ENCODE assay signal across 28 mouse cellular contexts in the genomic region with DNA sequence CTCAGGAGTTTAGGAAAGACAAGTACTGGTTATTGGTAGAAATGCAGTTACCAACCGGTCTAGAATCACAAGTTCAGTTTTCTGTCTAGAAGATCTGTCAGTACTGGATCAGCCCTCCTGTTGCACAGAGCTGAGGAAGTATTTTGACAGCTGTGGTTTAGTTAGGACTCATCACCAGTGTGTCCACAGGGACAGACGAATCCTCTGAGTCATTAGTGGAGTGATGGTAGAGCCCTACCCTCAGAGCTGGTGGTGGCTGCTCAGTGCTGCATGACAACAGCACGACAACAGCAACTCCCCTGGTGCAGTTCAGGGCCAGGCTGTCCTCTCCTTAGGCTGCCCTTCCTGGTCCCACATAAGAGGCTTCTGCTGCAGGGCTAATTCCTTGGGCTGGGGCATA. TPM values are rescaled to one million over a fixed set of nuclear protein-coding genes. Genes with fewer than 3 reads are reported as not detected.
DNase-seq lines count a peak whose midpoint lies in the region; ATAC-seq lines count a peak whose summit lies in the region.
"Had no signal": no experiment of that assay in that cellular context is flagged by ENCODE, and none has a peak within 500 bp of the region (broad histone marks: within the 10 kb centered on the region; RNA-seq: fewer than 3 reads in every experiment).

No protein-coding gene starts in this region.

- 0 out of 2 replicates have a peak, but pooled peaks have one; percentile 15 for ATAC-seq in liver, embryonic 11.5 days (replicated peaks; ENCODE audit: low FRiP score)
- ATAC-seq: CD4-positive, CD25-positive, alpha-beta regulatory T cell, adult 4 months; forebrain, embryonic 14.5 days; hindbrain, embryonic 16.5 days; intestine, embryonic 15.5 days had no signal

- H3K4me3 ChIP-seq in liver, embryonic 11.5 days (ENCODE audit: low read depth, low read length): no peak overlapping the region
- H3K4me3 ChIP-seq: embryonic facial prominence, embryonic 13.5 days; heart, embryonic 12.5 days; hindbrain, embryonic 10.5 days; intestine, embryonic 15.5 days; layer of hippocampus, adult 2 months; limb, embryonic 12.5 days; liver, embryonic 15.5 days; lung, embryonic 15.5 days; neural tube, embryonic 15.5 days had no signal

- H3K9me3 ChIP-seq in liver, embryonic 11.5 days (ENCODE audit: control insufficient read depth, low read length): no peaks in the 10 kb centered on the region
- H3K9me3 ChIP-seq: embryonic facial prominence, embryonic 13.5 days; heart, embryonic 12.5 days; hindbrain, embryonic 10.5 days; intestine, embryonic 15.5 days; limb, embryonic 12.5 days; liver, embryonic 15.5 days; lung, embryonic 15.5 days; neural tube, embryonic 15.5 days had no signal

- H3K9ac ChIP-seq in liver, embryonic 11.5 days (ENCODE audit: low read depth, low read length): no peak overlapping the region
- H3K9ac ChIP-seq: embryonic facial prominence, embryonic 13.5 days; heart, embryonic 12.5 days; intestine, embryonic 15.5 days; limb, embryonic 12.5 days; liver, embryonic 15.5 days; lung, embryonic 15.5 days; neural tube, embryonic 15.5 days had no signal

- H3K36me3 ChIP-seq in liver, embryonic 11.5 days (ENCODE audit: control insufficient read depth, insufficient read depth, low read length): 0 out of 2 replicates have a peak, but pooled peaks cover 2% of the 10 kb centered on the region

- no peak for DNase-seq in liver, embryonic 11.5 days (ENCODE audit: low spot score)
- DNase-seq in liver (no peak), A20 (ENCODE audit: low read depth, low spot score) (peak; percentile 49)
- peak; percentile 27 for DNase-seq in brain, adult 2 months (ENCODE audit: low read depth, low spot score)
- DNase-seq in cerebellum, postnatal 36 days: no peak
- no peak for DNase-seq in testis, postnatal 10 days (ENCODE audit: low spot score)
- DNase-seq in thymus, postnatal 14 days: no peak
- DNase-seq: adrenal gland, postnatal 25 days; cerebellum, adult 9-10 months; heart, postnatal 10 days; kidney, adult 8-10 months; kidney, postnatal 25 days; lung, postnatal 36 days; right cerebral cortex, adult 18-20 months had no signal

- H3K4me2 ChIP-seq in liver, embryonic 11.5 days: no peak overlapping the region
- H3K4me2 ChIP-seq: embryonic facial prominence, embryonic 13.5 days; heart, embryonic 12.5 days; intestine, embryonic 15.5 days; limb, embryonic 12.5 days; liver, embryonic 15.5 days; lung, embryonic 15.5 days; midbrain, embryonic 11.5 days; neural tube, embryonic 15.5 days had no signal

- no peaks in the 10 kb centered on the region for H3K4me1 ChIP-seq in liver, embryonic 11.5 days (replicated peaks; ENCODE audit: control insufficient read depth, insufficient read depth, low read length)
- H3K4me1 ChIP-seq: embryonic facial prominence, embryonic 13.5 days; heart, embryonic 12.5 days; hindbrain, embryonic 10.5 days; intestine, embryonic 15.5 days; limb, embryonic 12.5 days; liver, embryonic 15.5 days; lung, embryonic 15.5 days; neural tube, embryonic 15.5 days had no signal

- no peak overlapping the region for H3K27ac ChIP-seq in liver, embryonic 11.5 days (ENCODE audit: low read depth, low read length)
- H3K27ac ChIP-seq: embryonic facial prominence, embryonic 13.5 days; hindbrain, embryonic 10.5 days; intestine, embryonic 15.5 days; layer of hippocampus, adult 2 months; limb, embryonic 12.5 days; liver, embryonic 15.5 days; lung, embryonic 15.5 days; neural tube, embryonic 15.5 days; stomach, postnatal 0 days had no signal

- H3K27me3 ChIP-seq in liver, embryonic 11.5 days (replicated peaks; ENCODE audit: control insufficient read depth, insufficient read depth, low read length): no peaks in the 10 kb centered on the region
- H3K27me3 ChIP-seq: embryonic facial prominence, embryonic 13.5 days; heart, embryonic 12.5 days; intestine, embryonic 15.5 days; limb, embryonic 12.5 days; liver, embryonic 15.5 days; lung, embryonic 15.5 days; neural tube, embryonic 15.5 days had no signal

- WGBS in liver, embryonic 11.5 days: 51% methylated on average over 3 of the region's 3 CpGs

RNA-seq across cellular contexts. Expression of gene Pdhb, which starts 18.8 kb away (rescaled TPM):
- 196 and 210 TPM in 2 replicates for polyA plus RNA-seq in liver, embryonic 11.5 days (2014; fragmentation: Nextera tagmentation; extraction: Ambion mirVana)

RNA-seq across cellular contexts. Expression of gene Pxk, which starts 56.1 kb away (rescaled TPM):
- polyA plus RNA-seq in liver, embryonic 11.5 days (2014; fragmentation: Nextera tagmentation; extraction: Ambion mirVana): 18.5 and 19.1 TPM in 2 replicates

RNA-seq across cellular contexts. Expression of gene Kctd6, which starts 59.9 kb away (rescaled TPM):
- polyA plus RNA-seq in liver, embryonic 11.5 days (2014; fragmentation: Nextera tagmentation; extraction: Ambion mirVana): 9.0 and 10.6 TPM in 2 replicates

Comparison
In these comparisons a context has a peak if more than half of its experiments do, and no peak if none do; other contexts are left out.
1. DNase-seq: peak in A20 (single experiment) and brain, adult 2 months (single experiment); none in liver, embryonic 11.5 days (single experiment), liver (single experiment), cerebellum, postnatal 36 days (0 of 2), testis, postnatal 10 days (single experiment) and thymus, postnatal 14 days (single experiment).